Mouse (Mus musculus) induced T-regulatory cell, adult 2 months (primary cell): Measurements from ENCODE around the gene Ptch2.

Source experiments
- DNase-seq: peaks from one replicate; pipeline ENCODE4 v3.0.0-alpha.2; 2012; ENCODE audit warnings: low read depth

Ptch2 gene

DNA sequence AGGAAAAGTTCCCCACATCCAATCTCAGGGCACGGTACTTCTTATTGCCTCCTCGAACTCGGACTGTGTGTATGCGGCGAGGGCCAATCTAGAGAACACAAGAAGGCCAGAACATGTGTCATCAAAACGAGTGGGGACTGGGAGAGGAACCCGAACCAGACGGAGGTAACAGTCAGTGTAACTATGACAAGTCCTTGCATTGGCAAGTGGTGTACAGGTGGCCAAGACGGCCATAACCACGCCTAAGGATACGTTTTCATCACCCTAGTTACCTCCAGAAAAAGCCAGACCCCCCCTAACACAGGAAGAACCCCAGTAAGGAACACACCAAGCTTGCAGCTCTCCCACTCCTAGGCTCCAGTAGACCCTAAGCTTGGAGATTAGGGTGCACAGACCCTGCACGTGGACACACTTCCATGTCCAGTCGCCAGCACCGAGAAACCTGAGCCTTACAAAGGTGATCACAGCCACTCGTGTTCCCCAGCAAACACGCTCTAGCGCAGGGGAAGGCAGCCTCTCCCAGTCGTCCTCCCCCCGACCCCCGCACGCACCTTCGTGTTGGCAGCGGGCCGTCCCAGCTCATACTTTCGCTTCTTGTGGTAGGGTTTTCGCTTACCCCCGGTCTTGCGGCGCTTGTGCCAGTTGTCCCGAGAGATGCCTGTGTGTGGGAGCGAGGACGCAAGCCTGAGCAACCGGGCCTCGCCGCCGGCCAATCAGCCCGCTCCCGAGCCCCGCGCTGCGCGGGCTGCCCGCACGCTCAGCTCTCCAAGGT, 59.3 kb downstream of the Ptch2 start:
- no peak for DNase-seq

- peak; percentile 93 for DNase-seq
These were observed 60.0 kb downstream of the Ptch2 start, which contains the start of gene Rps8 for GRCm38 (mm10) chr4:117155792-117156355. Gene Rps8, minus strand, starts transcription at chr4:117156243.

DNA sequence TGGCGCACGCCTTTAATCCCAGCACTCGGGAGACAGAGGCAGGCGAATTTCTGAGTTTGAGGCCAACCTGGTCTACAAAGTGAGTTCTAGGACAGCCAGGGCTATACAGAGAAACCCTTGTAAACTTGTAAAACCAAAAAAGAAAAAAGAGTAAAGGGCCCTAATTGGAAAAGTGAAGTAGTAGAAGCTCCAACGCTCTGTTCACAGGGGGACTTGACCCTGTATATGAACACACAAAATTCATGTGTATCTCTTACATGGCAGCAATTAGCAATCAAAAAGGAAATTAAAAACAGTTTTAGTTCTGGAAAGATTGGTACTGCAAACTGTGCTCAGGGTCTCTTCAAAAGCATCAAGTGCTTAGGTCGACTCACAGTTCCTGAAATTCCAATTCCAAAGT, 60.5 kb downstream of the Ptch2 start:
- peak; percentile 43 for DNase-seq

- DNase-seq: no peak
These were observed 63.8 kb downstream of the Ptch2 start for GRCm38 (mm10) chr4:117159666-117160065.

DNA sequence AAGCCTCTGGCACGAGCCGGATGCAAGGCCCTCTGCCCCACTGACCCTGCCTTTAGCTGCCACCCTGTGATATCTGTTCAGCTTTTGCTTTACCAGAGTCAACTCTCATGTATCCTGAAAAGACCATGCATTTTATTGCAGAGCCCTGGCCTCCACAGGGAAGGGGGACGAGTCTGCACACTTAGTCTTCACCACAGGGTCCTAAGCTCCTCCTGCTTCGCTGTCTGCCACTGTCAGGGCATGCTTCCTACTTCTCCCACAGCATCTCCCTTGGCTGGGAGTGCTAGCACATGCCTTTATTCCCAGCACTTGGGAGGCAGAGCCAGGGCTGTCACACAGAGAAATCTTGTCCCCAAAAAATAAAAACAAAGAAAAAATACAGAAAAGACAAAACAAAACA, 65.3 kb downstream of the Ptch2 start:
- DNase-seq: no peak
